Mouse (Mus musculus) thymus, postnatal 36 days (tissue): Measurements from ENCODE around the gene Socs3.

Experiments
- DNase-seq, 2 experiments: peaks; one replicate each; pipeline ENCODE4 v3.0.0; 2022; ENCODE audit warnings: mixed read lengths in 2 of 2

Socs3 gene

DNA sequence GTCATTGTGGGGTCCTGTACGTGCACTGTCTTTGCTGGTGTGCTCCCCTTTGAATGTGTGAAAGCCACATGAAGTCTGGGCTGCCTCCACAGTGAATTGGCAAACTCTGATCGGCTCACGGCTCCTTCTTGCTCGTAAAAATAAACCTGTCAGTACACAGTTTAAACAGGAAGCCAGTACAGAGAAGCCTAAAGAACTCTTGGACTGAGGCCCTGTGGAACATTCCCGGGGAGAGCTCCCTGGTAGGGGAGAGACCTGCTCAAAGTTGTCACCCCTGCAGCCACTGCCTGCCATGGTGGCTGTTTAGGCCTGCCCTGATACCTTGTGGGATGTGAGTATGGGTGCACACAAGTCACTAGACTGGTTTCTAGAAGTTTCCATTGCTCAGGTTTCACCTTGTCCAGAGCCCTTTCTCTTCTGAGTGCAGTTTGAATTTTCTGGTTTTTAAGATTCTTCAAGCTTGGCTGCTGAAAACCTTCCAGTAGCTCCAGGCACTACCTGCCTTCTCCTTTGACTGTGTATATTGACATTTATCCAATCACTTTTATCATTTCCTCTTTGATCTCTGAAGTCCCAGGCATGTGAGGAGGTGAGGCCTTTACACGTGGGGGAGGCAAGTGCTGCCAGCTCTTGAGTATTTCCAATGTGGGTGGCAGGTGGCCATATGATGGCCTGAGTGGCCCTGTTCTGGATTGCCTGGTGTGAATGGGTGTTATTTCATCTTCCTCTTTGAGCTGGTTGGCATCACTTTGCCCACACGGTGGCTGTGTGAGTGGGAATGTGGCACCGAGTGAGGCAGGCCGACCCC is 24.6 kb upstream of the Socs3 start:
- DNase-seq: no peak

GRCm38 (mm10) chr11:117993190-117994175 is 23.6 kb upstream of the Socs3 start:
- DNase-seq: no peak

GRCm38 (mm10) chr11:117991502-117992470 is 21.9 kb upstream of the Socs3 start:
- DNase-seq: no peak

DNA sequence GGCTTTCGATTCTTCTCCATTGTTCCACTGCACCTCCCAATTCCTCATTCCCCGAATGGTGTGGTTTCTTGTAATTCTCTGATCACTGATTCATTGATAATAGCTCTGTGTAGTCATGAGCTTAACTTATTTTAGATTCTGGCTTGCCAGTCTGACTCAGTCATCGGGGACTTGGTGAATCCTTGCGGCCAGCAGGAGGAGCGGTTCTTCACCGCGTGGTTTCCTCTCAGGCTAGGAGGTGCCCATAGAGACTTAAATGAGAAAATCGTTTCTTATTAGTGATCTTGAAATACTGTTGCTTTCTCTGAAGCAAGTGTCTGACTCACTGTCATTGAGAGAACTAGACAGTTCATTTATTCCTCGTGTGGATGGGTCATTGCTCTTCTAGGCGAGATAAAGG is 20.1 kb upstream of the Socs3 start:
- no peak for DNase-seq

GRCm38 (mm10) chr11:117989241-117989640 is 19.4 kb upstream of the Socs3 start:
- DNase-seq: no peak

- DNase-seq: no peak
These were observed 18.1 kb upstream of the Socs3 start for GRCm38 (mm10) chr11:117987968-117988367.

DNA sequence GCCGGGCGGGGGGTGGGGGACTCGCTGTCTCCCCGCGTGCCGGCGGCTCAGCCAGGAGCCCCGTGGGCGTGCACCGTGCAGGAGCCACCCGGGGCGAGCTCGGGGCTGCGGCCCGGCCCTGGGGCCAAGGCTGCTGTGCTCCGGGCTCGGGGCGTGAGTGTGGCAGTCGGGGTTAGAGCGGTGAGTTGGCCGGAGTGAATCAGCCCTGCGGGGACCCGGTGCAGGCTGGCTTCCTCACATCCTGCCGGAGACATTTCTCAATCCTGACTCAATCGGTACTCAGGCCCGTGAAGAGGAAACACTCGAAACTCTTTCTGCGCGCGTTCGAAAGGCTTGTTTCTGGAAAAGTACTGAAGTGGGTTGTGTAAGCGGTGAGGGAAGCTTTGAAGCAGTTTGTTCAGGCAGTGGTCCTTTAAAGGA is 17.2 kb upstream of the Socs3 start:
- DNase-seq: no peak

DNA sequence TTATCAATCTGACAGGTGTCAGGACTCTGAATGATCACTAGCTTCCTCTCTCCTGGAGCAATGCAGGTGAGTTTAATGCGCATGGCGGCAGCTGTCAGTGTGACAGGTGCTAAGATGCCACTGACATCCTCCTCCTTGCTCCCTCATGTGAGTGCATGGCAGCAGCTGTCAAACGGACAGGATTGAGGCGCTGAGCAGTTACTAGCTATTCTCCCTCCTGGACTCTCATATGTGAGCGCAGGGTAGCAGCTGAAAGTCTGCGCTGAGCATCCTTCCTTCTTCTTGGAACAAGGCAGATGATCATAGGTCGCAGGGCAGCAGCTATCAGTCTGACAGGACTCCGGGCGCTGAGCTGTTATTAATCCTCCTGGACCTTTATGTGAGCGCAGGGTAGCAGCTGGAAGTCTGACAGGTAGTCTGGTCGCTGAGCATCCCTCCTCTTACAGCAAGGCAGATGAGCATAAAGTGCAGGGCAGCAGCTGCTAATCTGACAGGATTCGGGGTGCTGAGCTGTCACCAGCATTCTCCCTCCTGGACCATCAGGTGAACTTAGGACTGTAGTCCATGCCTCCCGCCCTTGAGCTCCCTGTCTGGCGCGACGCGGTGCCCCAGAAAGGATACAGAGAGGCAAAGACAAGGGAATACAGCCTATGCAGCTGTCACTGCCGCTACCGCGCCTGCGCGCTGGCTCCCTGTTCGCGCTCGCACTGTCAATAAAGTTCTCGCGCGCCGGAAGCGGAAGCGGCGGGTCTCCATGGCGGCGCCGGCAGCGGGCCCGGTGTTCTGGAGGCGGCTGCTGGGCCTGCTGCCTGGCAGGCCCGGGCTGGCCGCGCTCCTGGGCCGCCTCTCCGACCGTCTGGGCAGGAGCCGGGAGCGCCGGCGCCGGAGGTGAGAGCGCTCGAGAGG is 16.5 kb upstream of the Socs3 start, which contains the start of gene Pgs1:
Gene Pgs1, plus strand, starts transcription at position 167 of the 906 bp plus-strand sequence.
- DNase-seq: peak; percentile 92 to 93

GRCm38 (mm10) chr11:117983770-117984169 is 13.9 kb upstream of the Socs3 start:
- DNase-seq: no peak

- no peak for DNase-seq
These were observed 12.6 kb upstream of the Socs3 start for GRCm38 (mm10) chr11:117982426-117982825.

DNA sequence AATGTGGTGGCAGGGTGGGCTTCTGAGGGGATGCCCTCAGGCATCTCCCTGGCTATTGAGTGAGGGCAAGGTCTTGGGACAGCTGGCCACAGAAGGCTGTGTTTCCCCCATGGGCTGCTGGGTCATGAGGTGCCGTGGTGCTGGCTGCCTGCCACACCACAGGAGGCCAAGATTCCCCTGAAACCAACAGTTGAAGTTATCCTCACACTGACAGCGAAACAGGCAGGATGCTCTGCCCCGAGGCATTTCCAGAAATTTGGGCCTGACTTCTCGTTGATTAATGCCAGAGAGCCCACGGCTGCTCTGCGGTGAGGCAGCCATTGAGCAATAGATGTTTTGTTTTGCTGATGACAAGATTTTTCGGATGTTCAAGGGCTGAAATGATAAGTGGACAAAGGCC is 9.5 kb upstream of the Socs3 start:
- no peak for DNase-seq

GRCm38 (mm10) chr11:117977694-117978360 is 8.0 kb upstream of the Socs3 start:
- no peak for DNase-seq

DNA sequence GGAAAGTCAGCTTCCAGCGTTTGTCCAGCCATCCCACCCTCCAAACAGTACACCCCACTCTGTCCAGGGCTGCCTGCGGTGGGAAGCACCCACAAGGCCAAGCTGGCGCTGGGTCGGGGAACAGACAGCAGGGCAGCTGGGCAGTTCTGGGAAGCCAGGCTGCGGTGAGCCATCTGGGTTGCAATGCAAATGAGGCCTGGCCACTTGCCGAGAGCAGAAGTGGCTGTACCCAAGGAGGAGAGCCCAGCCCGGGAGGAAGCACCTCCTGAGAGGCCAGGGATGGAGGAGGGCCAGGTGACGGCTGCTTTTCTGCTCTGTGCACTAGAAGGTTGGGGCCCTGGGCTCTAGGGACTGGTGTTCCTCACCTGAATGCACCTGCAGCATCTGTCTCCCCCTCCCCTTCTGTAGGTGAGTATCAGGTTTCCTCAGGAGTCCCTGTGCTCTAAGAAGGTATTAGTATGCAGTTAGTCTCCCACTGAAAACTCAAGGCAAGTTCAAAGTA is 6.3 kb upstream of the Socs3 start:
- peak in 1 of 2 experiments; percentile 31 for DNase-seq

DNA sequence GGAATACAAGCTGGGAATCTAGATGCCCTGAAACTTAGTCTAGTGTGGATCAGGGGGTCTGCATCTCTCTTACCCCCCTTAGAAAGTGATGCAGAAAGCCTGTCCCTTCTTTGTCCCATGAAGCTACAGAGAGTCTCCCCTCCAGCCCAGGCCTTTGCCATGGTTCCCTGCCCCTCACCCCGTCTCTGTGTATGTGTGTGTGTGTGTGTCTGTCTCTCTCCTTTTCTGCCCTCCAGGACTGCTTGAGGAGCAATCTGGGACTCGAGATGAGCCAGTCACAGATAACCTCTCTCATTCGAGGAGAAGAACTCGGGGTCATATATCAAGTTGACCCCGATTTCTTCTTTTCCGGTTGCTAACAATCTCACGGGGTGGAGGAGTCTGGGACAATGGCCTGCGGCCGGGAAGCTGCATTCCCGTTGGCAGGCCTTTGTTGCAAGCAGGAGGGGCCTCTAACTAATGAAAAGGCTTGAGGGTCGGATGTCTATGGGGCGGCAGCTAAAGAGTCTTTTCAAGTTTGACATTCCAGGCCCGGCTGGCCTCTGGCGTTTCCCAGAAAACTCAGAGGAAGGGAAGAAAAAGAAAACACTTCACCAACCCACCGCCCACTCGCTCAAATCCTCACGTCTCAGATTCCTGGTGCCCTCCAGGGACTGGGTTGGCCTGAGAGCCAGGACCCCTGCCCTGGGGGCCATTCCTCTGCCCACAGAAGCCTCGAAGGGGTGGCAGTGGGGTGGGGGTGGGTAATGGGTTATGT is 5.5 kb upstream of the Socs3 start:
- DNase-seq: peak in 1 of 2 experiments; percentile 15

GRCm38 (mm10) chr11:117974327-117975125 is 4.7 kb upstream of the Socs3 start:
- DNase-seq: peak in 1 of 2 experiments; percentile 68

DNA sequence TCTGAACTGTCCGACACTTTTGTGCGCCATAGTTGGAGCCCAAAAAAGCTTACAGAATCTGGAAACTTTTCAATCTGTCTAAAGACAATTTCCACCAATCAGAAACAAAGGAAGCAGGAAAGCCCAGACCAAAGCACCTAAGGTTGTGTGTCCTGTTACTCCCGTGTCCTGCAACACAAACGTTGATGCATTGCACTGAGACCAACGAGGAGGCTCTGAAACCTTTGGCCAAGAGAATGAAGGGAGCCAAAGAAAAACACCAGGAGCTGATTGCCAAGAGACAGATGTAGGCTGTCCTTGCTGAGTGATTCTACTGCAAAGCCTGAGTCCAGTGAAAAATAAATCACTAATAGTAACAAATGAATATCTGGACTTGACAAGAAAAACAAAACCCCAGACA is 3.7 kb upstream of the Socs3 start:
- no peak for DNase-seq

- DNase-seq: no peak
These were observed 3.1 kb upstream of the Socs3 start for GRCm38 (mm10) chr11:117972656-117973558.
